Mouse (Mus musculus) heart, postnatal 36 days (tissue): ENCODE data around the gene Dnajc5. TPM values are rescaled to one million over a fixed set of nuclear protein-coding genes. Genes with fewer than 3 reads are reported as not detected.

ENCODE experiments used
- DNase-seq, 2 experiments: peaks; one replicate each; pipeline ENCODE4 v3.0.0; 2021 to 2022
- intact Hi-C: fragments of 180-260 bp; cut with DNase I; formaldehyde crosslinking; loops from one replicate; pipeline ENCODE4 v1.15.1; 2025
- total RNA-seq, 2 experiments: library from RNA; stranded (reverse); gene quantifications; 2 replicates each; pipeline ENCODE4 v1.2.3; 2021

Dnajc5 gene
- total RNA-seq, 2 experiments from 2014 or later = 58.4 to 68.6 TPM

- no peak for DNase-seq
- intact Hi-C loops = no loop called here
These were observed 50.8 kb downstream of the Dnajc5 start for GRCm38 (mm10) chr2:181570921-181571595.

GRCm38 (mm10) chr2:181571941-181572670, 51.8 kb downstream of the Dnajc5 start:
- no peak for DNase-seq
- intact Hi-C loops = no loop called here

GRCm38 (mm10) chr2:181572921-181573920, 52.9 kb downstream of the Dnajc5 start:
- intact Hi-C loops = no loop called here
- DNase-seq = peak; percentile 33 to 42

- no peak for DNase-seq
- intact Hi-C loops = no loop called here
These were observed 53.7 kb downstream of the Dnajc5 start for GRCm38 (mm10) chr2:181573961-181574360.

- no peak for DNase-seq
- intact Hi-C loops = no loop called here
These were observed 54.7 kb downstream of the Dnajc5 start for GRCm38 (mm10) chr2:181574921-181575545.

GRCm38 (mm10) chr2:181576613-181577012, 56.3 kb downstream of the Dnajc5 start:
- no peak for DNase-seq
- intact Hi-C loops = no loop called here

GRCm38 (mm10) chr2:181577126-181577525, 56.8 kb downstream of the Dnajc5 start:
- intact Hi-C loops = no loop called here
- no peak for DNase-seq

GRCm38 (mm10) chr2:181577981-181578581, 57.8 kb downstream of the Dnajc5 start:
- intact Hi-C loops = no loop called here

GRCm38 (mm10) chr2:181578790-181579618, 58.7 kb downstream of the Dnajc5 start:
- DNase-seq = no peak
- intact Hi-C loops = no loop called here

More at GRCm38 (mm10) chr2:181577981-181578581, 57.8 kb downstream of the Dnajc5 start:
- no peak for DNase-seq

GRCm38 (mm10) chr2:181579681-181580080, 59.4 kb downstream of the Dnajc5 start:
- intact Hi-C loops = loop anchor here (5.0 kb wide), 1 partner anchor 187 kb away; no protein-coding TSS in a partner anchor
- no peak for DNase-seq

GRCm38 (mm10) chr2:181580131-181580772, 60.0 kb downstream of the Dnajc5 start:
- intact Hi-C loops = loop anchor here (5.0 kb wide), 1 partner anchor 188 kb away; no protein-coding TSS in a partner anchor
- DNase-seq = peak in 1 of 2 experiments; percentile 1

- intact Hi-C loops = loop anchor here (1.0 to 5.0 kb wide), 2 partner anchors 61 to 189 kb away; partner anchors contain the start of gene Dnajc5
- peak; percentile 81 to 83 for DNase-seq
These were observed 60.7 kb downstream of the Dnajc5 start for GRCm38 (mm10) chr2:181581016-181581401.

- intact Hi-C loops = loop anchor here (1.0 to 5.0 kb wide), 2 partner anchors 61 to 189 kb away; partner anchors contain the start of gene Dnajc5
- DNase-seq = peak; percentile 88
These were observed 61.3 kb downstream of the Dnajc5 start for GRCm38 (mm10) chr2:181581402-181582120.

GRCm38 (mm10) chr2:181582358-181582757, 62.1 kb downstream of the Dnajc5 start:
- intact Hi-C loops = loop anchor here (5.0 kb wide), 1 partner anchor 190 kb away; no protein-coding TSS in a partner anchor
- no peak for DNase-seq

- no peak for DNase-seq
- intact Hi-C loops = loop anchor here (5.0 kb wide), 1 partner anchor 191 kb away; no protein-coding TSS in a partner anchor
These were observed 62.7 kb downstream of the Dnajc5 start for GRCm38 (mm10) chr2:181582939-181583338.

- DNase-seq = no peak
- intact Hi-C loops = loop anchor here (5.0 kb wide), 1 partner anchor 191 kb away; no protein-coding TSS in a partner anchor
These were observed 63.4 kb downstream of the Dnajc5 start for GRCm38 (mm10) chr2:181583460-181584257.
